Mouse (Mus musculus) heart, adult 18-20 months (tissue): Measurements from ENCODE around the gene Dnase2a. TPM values are rescaled to one million over a fixed set of nuclear protein-coding genes. Genes with fewer than 3 reads are reported as not detected.

Experiments used
- DNase-seq, 2 experiments: peaks; one replicate each; pipeline ENCODE4 v3.0.0; 2021 to 2022; ENCODE audit warnings: mixed read lengths in 1 of 2
- total RNA-seq, 2 experiments: library from RNA; stranded (reverse); gene quantifications; 2 replicates each; pipeline ENCODE4 v1.2.3; 2021

Dnase2a gene
- total RNA-seq, 2 experiments from 2014 or later: 9.5 to 11.0 TPM

DNA sequence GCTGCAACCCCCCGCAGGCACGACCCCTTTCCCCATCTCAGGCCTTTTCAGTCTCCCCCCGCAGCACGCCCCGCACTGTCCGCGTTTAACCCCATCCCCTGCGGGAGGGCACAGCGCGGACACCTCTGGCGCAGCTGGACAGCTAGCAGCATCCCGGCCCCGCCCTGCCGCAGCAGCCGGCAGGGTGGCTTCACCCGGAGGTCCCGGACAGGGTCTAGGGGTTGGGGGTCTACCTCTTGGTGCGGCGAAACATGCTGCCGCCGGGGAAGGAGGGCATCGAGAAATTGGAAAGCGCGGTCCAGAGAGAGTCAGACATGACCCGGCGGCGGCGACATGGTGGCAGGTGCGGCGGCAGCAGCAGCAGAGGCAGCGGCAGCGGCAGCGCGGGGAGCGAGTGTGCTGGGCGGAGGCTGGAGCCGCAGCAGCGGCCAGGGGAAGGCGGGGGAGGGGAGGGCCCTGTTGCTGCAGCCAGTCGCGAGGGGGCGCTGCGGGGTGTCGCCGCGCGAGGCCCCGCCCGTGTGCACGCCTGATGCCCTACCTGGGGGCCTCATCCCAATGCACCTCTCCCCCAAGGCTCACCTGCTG lies 28.7 kb downstream of the Dnase2a start, which contains the start of gene Mast1:
TSS of gene Mast1 (minus strand) at position 398 of the 585 bp plus-strand sequence.
- DNase-seq: peak; percentile 35 to 54

DNA sequence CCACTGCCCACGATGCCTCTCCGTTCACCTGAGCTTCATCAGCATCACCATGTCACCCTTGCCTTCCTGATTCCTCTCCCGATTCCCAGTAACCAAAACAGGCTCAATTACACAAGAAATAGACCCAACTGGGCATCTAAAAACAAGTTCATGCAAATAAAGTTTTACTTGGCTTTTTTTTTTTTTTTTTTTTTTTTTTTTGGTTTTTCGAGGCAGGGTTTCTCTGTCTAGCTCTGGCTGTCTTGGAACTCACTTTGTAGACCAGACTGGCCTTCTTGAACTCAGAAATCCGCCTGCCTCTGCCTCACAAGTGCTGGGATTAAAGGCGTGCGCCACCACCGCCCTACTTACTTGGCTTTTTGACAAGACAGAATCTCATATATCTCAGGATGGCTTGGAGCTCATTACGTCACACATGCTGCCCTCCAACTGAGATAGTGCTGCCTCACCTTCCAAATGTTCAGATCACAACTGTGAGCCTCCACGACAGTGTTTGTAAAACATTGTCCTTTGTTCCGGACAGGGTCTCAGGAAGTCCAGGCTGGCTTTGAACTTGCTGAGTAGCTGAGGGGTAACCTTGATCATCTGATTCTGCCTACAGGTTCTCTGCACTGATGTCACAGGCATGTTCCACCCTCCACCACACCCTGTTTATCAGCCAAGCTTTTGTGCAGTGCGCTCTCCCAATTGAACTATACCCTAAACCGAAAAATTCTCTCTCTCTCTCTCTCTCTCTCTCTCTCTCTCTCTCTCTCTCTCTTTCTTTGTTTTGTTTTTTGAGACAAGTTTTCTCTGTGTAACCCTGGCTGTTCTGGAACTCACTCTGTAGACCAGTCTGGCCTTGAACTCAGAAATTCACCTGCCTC lies 29.5 kb downstream of the Dnase2a start:
- DNase-seq: no peak

DNA sequence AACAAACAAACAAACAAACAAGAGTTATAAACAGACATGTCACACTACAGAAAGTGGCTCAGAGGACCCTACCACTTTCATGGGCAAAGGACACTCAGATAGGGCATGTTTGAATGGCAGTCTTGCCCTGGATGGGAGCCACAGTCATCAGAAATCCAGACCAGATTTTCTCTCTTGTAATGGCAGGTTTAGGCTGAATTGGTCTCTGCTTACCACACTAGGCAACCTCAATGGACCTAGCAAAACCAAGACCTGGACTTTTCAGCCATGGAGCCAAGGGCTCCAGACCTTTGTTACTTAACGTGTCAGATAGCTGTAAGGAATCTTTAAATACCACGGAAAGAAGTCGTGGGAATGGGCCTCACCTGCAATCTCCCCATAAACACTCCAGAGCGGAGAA lies 35.3 kb downstream of the Dnase2a start:
- no peak for DNase-seq

DNA sequence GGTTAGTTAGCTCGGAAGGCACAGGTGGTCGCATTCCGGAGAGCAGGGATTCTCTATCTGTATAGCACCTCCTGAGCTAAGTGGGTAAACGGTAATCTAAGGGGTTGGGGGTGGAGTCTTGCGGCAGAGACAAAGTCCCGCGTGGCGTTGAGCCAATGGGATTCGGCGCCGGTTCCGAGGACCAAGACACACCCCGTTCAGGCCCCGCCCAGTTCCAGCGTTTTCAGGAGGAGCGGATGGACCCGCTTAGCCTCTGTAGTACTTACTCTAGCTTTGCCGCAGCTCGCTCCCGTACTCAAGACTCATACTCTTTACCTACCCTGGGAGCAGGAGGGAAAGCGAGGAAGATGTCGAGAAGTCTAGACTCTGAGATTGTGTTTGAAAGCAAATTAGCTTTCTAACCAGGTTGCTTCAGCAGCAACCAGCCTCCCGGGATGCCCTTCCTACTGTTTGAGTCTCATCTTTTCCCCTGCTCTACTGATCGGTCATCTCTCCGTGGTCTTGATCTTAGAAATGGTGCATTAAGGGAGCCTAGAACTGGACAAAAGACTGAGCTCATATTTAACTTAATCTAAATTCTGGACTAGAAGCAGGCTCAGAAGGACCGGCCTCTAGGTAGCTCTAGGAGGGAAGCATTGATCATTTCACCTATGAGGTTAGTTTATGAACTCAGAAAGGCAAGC lies 36.3 kb downstream of the Dnase2a start:
- peak; percentile 38 for DNase-seq

DNA sequence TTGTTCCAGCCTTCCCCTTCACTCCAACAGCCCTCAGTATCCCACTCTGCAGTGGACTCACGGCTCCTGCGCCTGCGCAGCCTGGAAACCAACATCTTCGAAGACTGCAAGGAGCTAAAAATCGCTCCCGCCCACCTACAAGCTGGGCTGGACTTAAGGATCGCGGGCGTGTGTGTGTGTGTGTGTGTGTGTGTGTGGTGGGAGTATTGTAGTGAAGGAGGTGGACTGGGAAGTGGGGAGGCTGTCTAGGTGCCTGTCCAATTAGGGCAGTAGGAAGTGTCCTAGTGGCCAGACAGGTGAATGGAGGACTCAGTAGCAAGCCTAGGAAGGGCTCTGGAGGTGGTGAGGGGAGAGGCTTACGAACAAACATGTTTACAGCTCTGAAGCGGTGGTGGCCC lies 36.9 kb downstream of the Dnase2a start:
- no peak for DNase-seq

DNA sequence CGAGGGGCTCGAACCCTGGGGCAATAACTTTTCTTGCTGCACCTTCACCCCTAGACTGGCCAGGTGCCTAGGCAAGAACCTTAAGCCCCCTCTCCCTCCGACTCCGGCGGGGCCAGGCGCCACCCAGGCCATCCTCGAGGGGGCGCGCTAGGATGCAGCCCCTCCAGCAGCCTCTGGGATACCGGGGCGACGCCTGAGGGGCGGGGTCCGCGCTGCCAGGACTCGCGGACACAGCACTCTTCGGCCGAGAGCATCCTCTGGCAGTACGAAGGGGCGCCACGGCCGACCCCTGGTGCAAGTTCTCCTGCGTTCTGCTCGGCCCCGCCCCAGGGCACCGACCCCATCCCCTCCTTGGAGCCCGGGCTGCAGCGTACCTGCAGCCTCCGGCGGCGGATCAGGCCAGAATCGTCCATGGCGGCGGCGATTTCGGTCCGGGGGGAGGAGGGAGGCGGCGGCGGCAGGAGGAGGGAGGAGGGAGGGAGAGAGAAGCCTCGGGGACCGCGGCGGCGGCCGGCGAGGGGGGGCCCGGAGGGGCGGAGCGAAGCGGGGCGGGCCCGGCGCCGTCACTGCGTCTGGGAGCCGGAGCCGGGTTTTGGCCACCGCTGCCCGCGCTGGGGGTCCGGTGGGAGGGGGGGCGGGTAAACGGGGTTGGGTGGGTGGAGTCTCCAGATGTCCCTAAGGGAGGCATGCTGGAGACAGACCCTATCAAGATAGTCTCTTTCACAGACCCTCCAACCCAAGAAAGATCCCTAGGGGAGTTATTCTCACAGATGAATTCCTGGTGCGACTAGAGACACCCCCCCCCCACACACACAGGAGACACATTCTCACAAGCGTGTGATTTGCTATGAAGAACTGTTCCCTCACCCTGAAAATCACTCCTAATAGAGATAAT lies 37.5 kb downstream of the Dnase2a start:
- DNase-seq: no peak

DNA sequence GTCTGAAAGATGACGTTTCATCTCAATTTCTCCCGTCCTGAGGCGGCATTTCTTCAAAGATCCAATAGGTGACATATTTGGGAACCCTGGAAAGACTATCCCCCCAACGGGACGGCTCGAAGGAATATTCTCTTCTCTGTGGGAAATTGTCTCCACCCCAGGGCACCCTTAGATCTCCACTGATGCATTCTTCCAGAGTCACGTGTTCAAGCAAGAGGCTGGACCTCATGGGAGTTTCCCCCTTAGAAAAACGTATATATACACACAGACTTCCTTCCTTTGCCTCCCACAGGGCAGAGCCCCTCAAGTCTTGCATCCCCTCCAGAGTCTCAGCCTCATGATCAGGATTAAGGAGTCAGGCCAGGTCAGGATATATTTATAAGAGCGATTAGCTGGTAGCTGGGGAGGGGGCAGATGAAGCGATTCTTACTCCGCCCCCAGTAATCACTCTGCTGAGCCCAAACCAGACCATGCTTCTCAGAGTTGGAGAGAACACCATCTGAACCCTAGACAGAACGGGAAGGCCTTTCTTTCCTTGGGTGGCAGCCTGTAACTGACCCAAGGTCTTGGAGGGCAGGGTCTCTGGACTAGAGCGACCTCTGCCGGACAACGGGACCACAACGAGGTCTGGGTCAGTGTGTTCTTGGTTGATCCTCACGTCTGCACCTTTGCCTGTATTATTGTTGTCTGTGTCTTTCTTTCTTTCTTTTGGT lies 38.3 kb downstream of the Dnase2a start, which contains the start of gene Rtbdn:
TSS of gene Rtbdn (plus strand) at position 464 of the 713 bp plus-strand sequence.
- DNase-seq: no peak

DNA sequence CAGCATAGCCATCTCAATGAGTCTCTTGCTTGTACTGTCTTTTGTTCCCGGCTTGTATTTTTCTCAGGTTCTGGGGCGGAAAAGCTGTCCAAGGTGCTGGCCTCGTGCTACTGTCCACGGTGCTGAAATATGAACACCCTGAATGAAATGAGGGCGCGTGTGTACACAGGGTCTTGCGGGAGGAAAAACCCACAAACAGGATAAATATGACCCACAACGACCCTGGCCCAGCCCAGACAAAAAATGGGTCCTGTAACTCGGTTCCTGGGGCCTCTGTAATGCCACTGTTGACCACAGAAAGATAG lies 38.8 kb downstream of the Dnase2a start:
- peak in 1 of 2 experiments; percentile 73 for DNase-seq

DNA sequence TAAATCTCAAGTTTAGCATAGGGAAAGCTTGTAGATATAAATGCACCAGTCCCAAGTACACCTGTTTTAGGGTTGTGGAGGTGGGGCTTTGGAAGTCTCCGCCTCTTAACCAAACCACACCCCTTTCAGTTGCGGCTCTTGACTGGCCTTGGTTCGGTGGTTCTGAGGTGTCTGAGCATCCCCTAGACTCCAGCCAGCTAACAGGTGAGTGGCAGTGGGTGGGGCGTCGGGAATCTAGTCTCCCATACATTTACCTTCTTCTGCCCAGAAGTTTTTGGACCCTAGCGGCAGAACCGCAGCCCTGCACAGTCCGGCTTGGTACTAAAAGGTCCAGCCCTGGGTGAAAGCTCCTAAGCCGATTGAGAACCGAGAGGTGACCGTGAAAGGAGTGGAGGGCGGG lies 41.4 kb downstream of the Dnase2a start:
- no peak for DNase-seq

DNA sequence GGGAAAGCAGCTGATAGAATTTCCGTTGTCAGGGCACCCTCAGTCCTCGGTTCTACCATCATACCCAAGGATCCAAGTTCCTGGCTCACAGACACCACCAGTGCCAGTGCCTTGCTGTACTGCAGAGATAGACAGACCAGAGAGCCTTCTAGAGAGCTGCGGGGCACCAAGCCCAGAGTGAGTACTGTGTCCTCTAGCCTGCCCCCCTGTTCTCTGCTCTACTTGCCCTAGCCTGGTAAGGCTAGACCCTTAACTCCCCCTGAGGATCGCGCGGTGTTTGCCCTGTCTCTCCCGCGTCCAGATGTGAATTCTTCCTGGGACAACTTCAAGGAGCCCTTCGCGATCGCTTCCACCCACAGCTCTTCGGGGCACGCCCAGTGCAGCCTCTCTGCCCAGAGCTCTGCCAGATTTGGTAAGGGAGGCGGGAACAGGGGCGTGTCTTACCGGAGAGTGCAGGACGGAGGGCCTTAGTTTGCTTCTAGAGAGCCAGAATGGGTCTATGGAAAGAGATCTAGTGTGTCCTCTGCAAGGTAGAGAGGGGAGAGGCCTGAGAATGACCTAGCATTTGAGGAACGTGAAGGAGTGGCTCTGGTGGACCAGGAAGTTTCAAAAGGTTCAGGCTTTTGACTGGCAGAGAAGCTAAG lies 44.4 kb downstream of the Dnase2a start:
- peak; percentile 62 to 64 for DNase-seq

DNA sequence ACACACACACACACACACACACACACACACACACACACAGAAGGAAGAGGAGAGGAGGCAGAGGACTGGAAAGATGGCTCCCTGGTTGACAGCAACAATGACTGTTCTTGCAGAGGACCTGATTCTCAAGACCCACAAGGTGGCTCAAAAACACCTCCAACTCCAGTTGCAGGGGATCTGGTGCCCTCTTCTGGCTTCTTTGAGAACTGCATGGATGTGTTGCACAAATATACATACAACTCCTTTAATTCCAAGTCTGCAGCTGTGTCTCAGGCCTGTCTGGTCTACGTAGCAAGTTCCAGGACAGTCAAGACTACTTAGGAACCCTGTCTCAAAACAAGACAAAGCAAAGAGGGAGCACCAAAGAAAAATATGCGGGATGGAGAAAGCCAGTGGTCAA lies 48.4 kb downstream of the Dnase2a start:
- peak; percentile 41 to 82 for DNase-seq

DNA sequence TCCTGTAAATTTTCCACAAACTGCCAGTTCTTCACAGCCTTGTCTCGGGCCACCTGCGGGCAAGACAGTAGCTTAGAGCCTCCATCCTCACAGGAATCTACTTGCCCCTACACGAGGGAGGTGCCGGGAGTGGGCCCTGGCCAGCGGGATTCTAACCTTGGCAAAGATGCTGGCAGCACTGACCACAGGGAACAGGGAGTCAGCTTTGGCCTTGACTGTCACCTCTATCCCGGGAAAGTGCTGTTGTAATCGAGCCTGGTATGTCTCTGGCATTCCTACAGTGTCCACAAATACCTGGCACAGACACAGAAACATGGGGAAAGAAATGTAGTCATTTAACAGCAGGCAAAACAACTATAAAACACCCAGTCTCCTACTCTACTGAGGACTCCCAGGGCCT lies 51.5 kb downstream of the Dnase2a start:
- DNase-seq: peak; percentile 45 to 66

DNA sequence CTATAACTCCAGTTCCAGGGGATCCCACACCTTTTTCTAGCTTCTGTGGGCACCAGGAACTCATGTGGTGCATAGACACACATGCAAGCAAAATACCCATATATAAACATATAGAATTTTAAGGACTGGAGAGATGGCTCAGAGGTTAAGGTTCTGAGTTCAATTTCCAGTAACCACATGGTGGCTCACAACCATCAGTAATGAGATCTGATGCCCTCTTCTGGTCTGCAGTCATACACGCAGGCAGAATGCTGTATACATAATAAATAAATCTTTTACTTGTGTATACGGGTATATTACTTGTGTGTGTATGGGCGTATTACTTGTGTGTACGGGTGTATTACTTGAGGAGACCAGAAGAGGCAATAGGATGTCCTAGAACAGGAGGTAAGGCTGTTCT lies 55.6 kb downstream of the Dnase2a start:
- no peak for DNase-seq

DNA sequence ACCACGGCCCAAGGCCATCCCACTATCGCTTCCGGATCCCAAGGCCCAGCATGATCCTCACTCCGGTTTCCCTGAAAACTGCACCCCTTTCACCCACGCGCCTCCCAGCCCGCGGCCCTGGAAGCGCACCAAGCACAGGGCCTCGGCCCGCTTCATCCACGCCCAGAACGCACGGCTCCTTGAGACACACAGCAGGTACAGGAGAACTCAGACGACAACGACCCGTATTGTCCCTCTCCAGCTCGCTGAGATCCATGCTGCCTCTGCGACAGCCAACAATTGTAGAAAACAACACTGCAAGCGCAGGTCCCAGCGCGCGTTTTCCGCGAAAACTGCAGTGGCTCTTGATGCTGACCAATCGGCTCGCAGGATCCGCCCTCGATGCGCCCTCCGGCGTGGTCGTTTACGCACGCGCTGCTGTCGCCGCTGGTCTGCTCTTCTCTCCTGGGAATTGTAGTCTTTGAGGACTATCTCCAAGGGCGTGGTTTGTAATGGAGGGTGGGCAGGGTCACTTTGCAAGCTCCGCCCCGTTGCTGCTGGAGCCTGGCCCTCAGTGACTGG lies 57.5 kb downstream of the Dnase2a start:
- peak; percentile 94 to 97 for DNase-seq

DNA sequence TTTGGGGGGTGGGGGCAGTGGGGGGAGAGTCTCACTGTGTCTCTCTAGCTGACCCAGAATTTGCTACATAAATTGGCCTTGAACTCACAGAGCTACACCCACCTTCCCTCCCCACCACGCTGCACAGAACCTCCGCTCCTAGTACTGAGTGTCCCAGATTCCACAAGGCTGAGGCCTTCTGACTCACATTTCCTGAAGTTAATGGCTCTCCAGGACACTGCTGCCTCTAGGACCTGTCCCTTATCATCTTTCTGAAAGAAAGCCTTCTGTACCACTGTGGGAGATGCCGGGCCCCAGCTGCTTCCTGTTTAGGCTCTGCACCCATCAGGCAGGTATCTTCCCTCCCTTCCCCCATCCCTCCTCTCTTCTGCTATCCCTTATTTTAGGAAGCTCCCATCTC lies 58.2 kb downstream of the Dnase2a start:
- DNase-seq: peak in 1 of 2 experiments; percentile 18

DNA sequence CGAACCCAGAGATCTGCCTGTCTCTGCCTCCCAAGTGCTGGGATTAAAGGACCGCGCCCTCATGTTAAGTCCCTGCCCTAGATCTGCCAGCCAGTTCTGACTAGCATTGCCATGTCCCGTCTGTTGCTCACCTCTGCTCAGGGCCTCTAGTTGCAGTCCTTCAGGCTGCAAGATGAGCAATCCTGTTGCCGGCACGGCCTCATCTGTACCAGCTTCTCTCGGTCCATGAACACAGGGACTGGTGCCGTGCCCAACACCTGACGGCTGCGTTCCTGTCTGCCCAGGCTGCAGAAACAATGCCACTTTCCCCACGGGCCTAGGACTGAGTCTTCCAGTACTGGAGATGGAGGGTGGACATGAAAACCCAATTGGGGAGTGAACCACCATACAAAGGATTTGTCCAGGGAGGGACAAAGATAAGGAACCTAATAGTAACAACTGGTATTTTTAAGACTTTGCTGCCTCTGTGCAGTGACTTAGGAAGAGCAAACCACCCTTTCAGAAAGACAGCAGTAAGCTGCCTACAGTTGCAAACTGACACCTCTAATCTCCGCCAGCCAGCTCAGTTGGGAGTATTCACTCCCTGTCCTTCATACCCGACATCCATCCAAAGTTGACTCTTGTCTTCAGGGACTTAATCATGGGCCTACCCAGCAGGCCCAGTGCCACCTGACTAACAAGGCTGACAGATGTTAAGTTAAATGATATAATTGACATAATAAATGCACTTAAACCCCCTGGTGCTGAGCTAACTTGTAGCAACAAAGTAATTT lies 59.4 kb downstream of the Dnase2a start:
- peak in 1 of 2 experiments; percentile 12 for DNase-seq

DNA sequence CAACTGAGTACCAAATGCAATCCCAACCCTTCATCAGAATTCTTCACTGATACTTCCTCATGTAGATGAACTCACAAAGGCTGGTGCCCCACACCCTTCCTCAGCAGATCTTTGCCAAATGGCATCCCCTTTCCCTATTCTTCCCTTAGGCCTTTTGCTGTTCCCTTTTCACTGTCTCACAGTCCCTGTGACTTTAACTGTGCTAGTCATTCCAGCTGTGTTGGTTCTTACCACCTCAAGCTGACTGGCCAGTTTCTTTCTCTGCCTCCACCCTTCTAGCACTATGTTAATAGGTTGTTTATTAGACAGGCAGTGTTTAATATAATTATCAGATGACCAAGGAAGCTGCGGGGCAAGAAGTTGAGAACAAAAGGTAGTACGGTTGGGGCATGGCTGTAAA lies 60.3 kb downstream of the Dnase2a start:
- DNase-seq: peak; percentile 23 to 46

DNA sequence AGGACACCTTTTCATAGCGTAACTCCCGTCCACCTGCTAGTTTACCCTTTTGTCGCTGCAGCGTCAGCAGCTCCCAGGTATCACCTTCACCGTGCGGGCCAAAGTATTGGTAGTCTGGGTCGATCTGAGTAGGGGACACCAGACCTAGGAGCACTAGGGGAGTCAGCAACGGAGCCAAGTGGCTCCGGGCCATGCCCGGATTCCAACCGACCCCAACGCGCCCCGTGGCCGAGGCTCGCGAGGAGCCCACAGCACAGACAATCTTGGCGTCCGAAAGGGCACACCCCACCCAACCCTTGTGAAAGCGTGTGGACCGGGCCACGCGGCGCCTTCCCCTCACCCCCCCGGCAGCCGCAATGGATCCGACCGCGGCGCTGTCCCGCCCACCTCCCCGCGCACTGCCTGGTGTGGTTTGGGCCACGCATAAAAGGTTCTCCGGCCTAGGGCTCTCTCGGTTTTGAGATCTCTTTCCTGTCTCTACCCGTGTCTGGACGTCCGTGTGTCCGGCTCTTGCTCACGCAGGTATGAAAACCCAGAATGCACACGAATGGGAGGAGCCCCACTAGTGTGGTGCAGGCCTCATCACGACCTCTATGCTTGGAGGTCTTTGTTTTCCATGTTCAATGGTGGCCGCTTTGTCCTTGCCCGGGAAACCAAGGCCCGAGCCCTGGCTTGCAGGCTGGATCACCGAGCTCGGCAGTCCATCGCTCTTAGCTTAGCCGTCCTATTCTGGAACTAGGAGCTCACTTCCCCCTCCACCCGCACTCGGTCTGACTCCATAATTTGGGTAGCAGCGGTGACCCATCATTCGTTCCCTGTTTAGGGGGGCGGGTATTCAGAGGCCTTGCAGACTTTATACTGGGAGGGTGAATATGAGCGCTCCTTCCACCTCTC lies 61.1 kb downstream of the Dnase2a start, which contains the start of the genes Gm49661, Prdx2 and Rnaseh2a:
TSS of gene Gm49661 (minus strand) at position 193 of the 894 bp plus-strand sequence.
TSS of gene Prdx2 (plus strand) at position 347 of the 894 bp plus-strand sequence.
TSS of gene Rnaseh2a (minus strand) at position 527 of the 894 bp plus-strand sequence.
- peak; percentile 80 to 86 for DNase-seq
